Mouse (Mus musculus): ENCODE results near the gene Tmem132d. TPM values are rescaled to one million over a fixed set of nuclear protein-coding genes. Genes with fewer than 3 reads are reported as not detected.
"Not testable (repeated sequence)": the region's sequence is repeated elsewhere in the genome, so short reads cannot be mapped to it uniquely, and the experiment has no call there.

Gene Tmem132d
- polyA plus RNA-seq, 1 experiment from 2014 or later, result 0.63 TPM

- WGBS, result 74% methylated on average over 8 of the region's 8 CpGs
- no peaks in the 10 kb centered on the region for H3K4me1 ChIP-seq
These were observed 617.6 kb downstream of the Tmem132d start for GRCm38 (mm10) chr5:127815292-127815691.

GRCm38 (mm10) chr5:127807419-127807818 lies 625.5 kb downstream of the Tmem132d start:
- no peaks in the 10 kb centered on the region for H3K4me1 ChIP-seq
- H3K4me3 ChIP-seq, result no peak overlapping the region
- H3K9me3 ChIP-seq, result no peaks in the 10 kb centered on the region
- H3K9ac ChIP-seq, result no peak overlapping the region
- no peaks in the 10 kb centered on the region for H3K27me3 ChIP-seq
- H3K27ac ChIP-seq, result no peak overlapping the region
- ATAC-seq (ENCODE audit: insufficient number of reproducible peaks, low FRiP score, low TSS enrichment, low read depth), result no peak
- H3K36me3 ChIP-seq, result no peaks in the 10 kb centered on the region
- no peak overlapping the region for H3K4me2 ChIP-seq
- 87% methylated on average over 3 of the region's 3 CpGs for WGBS

More at GRCm38 (mm10) chr5:127815292-127815691, 617.6 kb downstream of the Tmem132d start:
- no peak overlapping the region for H3K9ac ChIP-seq
- no peaks in the 10 kb centered on the region for H3K36me3 ChIP-seq
- H3K27me3 ChIP-seq, result no peaks in the 10 kb centered on the region
- no peak overlapping the region for H3K4me2 ChIP-seq
- no peak overlapping the region for H3K4me3 ChIP-seq
- no peak overlapping the region for H3K27ac ChIP-seq
- H3K9me3 ChIP-seq, result no peaks in the 10 kb centered on the region
- ATAC-seq (ENCODE audit: insufficient number of reproducible peaks, low FRiP score, low TSS enrichment, low read depth), result no peak

GRCm38 (mm10) chr5:127806850-127807249 lies 626.0 kb downstream of the Tmem132d start:
- no peaks in the 10 kb centered on the region for H3K4me1 ChIP-seq
- no peaks in the 10 kb centered on the region for H3K36me3 ChIP-seq
- H3K9me3 ChIP-seq, result no peaks in the 10 kb centered on the region
- no peak overlapping the region for H3K4me3 ChIP-seq
- ATAC-seq (ENCODE audit: insufficient number of reproducible peaks, low FRiP score, low TSS enrichment, low read depth), result no peak
- no peak overlapping the region for H3K9ac ChIP-seq
- WGBS, result 84% methylated on average over 12 of the region's 12 CpGs
- H3K27me3 ChIP-seq, result no peaks in the 10 kb centered on the region
- no peak overlapping the region for H3K4me2 ChIP-seq
- H3K27ac ChIP-seq, result no peak overlapping the region

- no peak for ATAC-seq (ENCODE audit: insufficient number of reproducible peaks, low FRiP score, low TSS enrichment, low read depth)
- Histone ChIP-seq H3K27me3 (no peaks in the 10 kb centered on the region), H3K4me1 (no peaks in the 10 kb centered on the region), H3K36me3 (no peaks in the 10 kb centered on the region), H3K9me3 (no peaks in the 10 kb centered on the region), H3K4me2 (no peak overlapping the region), H3K9ac (no peak overlapping the region), H3K27ac (no peak overlapping the region), H3K4me3 (no peak overlapping the region)
- 61% methylated on average over 4 of the region's 4 CpGs for WGBS
These were observed 632.0 kb downstream of the Tmem132d start for GRCm38 (mm10) chr5:127800907-127801306.

- no peak overlapping the region for H3K4me2 ChIP-seq
- no peaks in the 10 kb centered on the region for H3K9me3 ChIP-seq
- no peak overlapping the region for H3K9ac ChIP-seq
- H3K4me3 ChIP-seq, result no peak overlapping the region
- ATAC-seq (ENCODE audit: insufficient number of reproducible peaks, low FRiP score, low TSS enrichment, low read depth), result no peak
- WGBS, result 58% methylated on average over 5 of the region's 5 CpGs
- no peaks in the 10 kb centered on the region for H3K4me1 ChIP-seq
- no peak overlapping the region for H3K27ac ChIP-seq
- no peaks in the 10 kb centered on the region for H3K36me3 ChIP-seq
- no peaks in the 10 kb centered on the region for H3K27me3 ChIP-seq
These were observed 651.7 kb downstream of the Tmem132d start for GRCm38 (mm10) chr5:127781221-127781620.

- Histone ChIP-seq H3K4me2 (no peak overlapping the region), H3K27me3 (no peaks in the 10 kb centered on the region), H3K36me3 (no peaks in the 10 kb centered on the region), H3K4me1 (no peaks in the 10 kb centered on the region), H3K9me3 (no peaks in the 10 kb centered on the region), H3K9ac (no peak overlapping the region), H3K27ac (no peak overlapping the region), H3K4me3 (no peak overlapping the region)
- no peak for ATAC-seq (ENCODE audit: insufficient number of reproducible peaks, low FRiP score, low TSS enrichment, low read depth)
- WGBS, result 62% methylated on average over 7 of the region's 7 CpGs
These were observed 657.1 kb downstream of the Tmem132d start for GRCm38 (mm10) chr5:127775749-127776148.

GRCm38 (mm10) chr5:127758576-127758975 lies 674.3 kb downstream of the Tmem132d start:
- H3K36me3 ChIP-seq, result no peaks in the 10 kb centered on the region
- H3K9me3 ChIP-seq, result no peaks in the 10 kb centered on the region
- H3K27me3 ChIP-seq, result no peaks in the 10 kb centered on the region
- H3K4me3 ChIP-seq, result no peak overlapping the region
- H3K4me2 ChIP-seq, result no peak overlapping the region
- ATAC-seq (ENCODE audit: insufficient number of reproducible peaks, low FRiP score, low TSS enrichment, low read depth), result no peak
- H3K4me1 ChIP-seq, result no peaks in the 10 kb centered on the region
- H3K9ac ChIP-seq, result no peak overlapping the region
- H3K27ac ChIP-seq, result no peak overlapping the region
- WGBS, result 61% methylated on average over 4 of the region's 4 CpGs

- H3K4me2 ChIP-seq, result no peak overlapping the region
- H3K4me1 ChIP-seq, result 0 out of 2 replicates have a peak, but pooled peaks cover 2% of the 10 kb centered on the region
- no peak overlapping the region for H3K4me3 ChIP-seq
- H3K36me3 ChIP-seq, result no peaks in the 10 kb centered on the region
- no peaks in the 10 kb centered on the region for H3K27me3 ChIP-seq
- no peak for ATAC-seq (ENCODE audit: insufficient number of reproducible peaks, low FRiP score, low TSS enrichment, low read depth)
- H3K27ac ChIP-seq, result no peak overlapping the region
- H3K9ac ChIP-seq, result no peak overlapping the region
- WGBS, result 80% methylated on average over 4 of the region's 4 CpGs
- H3K9me3 ChIP-seq, result no peaks in the 10 kb centered on the region
These were observed 676.0 kb downstream of the Tmem132d start for GRCm38 (mm10) chr5:127756671-127757423.

GRCm38 (mm10) chr5:127756011-127756410 lies 676.9 kb downstream of the Tmem132d start:
- Histone ChIP-seq H3K36me3 (no peaks in the 10 kb centered on the region), H3K4me2 (no peak overlapping the region), H3K27ac (no peak overlapping the region), H3K27me3 (no peaks in the 10 kb centered on the region), H3K4me3 (no peak overlapping the region), H3K4me1 (0 out of 2 replicates have a peak, but pooled peaks cover 4% of the 10 kb centered on the region), H3K9me3 (no peaks in the 10 kb centered on the region), H3K9ac (no peak overlapping the region)
- 87% methylated on average over 3 of the region's 3 CpGs for WGBS
- no peak for ATAC-seq (ENCODE audit: insufficient number of reproducible peaks, low FRiP score, low TSS enrichment, low read depth)

GRCm38 (mm10) chr5:127755594-127755993 lies 677.3 kb downstream of the Tmem132d start:
- no peak for ATAC-seq (ENCODE audit: insufficient number of reproducible peaks, low FRiP score, low TSS enrichment, low read depth)
- H3K4me3 ChIP-seq, result no peak overlapping the region
- no peak overlapping the region for H3K27ac ChIP-seq
- no peaks in the 10 kb centered on the region for H3K27me3 ChIP-seq
- H3K4me2 ChIP-seq, result no peak overlapping the region
- H3K9me3 ChIP-seq, result no peaks in the 10 kb centered on the region
- H3K36me3 ChIP-seq, result no peaks in the 10 kb centered on the region
- H3K4me1 ChIP-seq, result 0 out of 2 replicates have a peak, but pooled peaks cover 4% of the 10 kb centered on the region
- H3K9ac ChIP-seq, result no peak overlapping the region
- WGBS, result 61% methylated on average over 4 of the region's 4 CpGs

GRCm38 (mm10) chr5:127751262-127751975 lies 681.5 kb downstream of the Tmem132d start:
- no peak for ATAC-seq (ENCODE audit: insufficient number of reproducible peaks, low FRiP score, low TSS enrichment, low read depth)
- H3K4me3 ChIP-seq, result no peak overlapping the region
- 19% methylated on average over 20 of the region's 20 CpGs for WGBS
- no peaks in the 10 kb centered on the region for H3K36me3 ChIP-seq
- 0 out of 2 replicates have a peak, but pooled peaks cover 4% of the 10 kb centered on the region for H3K4me1 ChIP-seq
- H3K9ac ChIP-seq, result no peak overlapping the region
- H3K27ac ChIP-seq, result no peak overlapping the region
- H3K27me3 ChIP-seq, result no peaks in the 10 kb centered on the region
- no peaks in the 10 kb centered on the region for H3K9me3 ChIP-seq
- H3K4me2 ChIP-seq, result no peak overlapping the region

GRCm38 (mm10) chr5:127749540-127749939 lies 683.3 kb downstream of the Tmem132d start:
- not testable (repeated sequence) for H3K9ac ChIP-seq; H3K27ac ChIP-seq; ATAC-seq (ENCODE audit: insufficient number of reproducible peaks, low FRiP score, low TSS enrichment, low read depth); H3K4me3 ChIP-seq; H3K9me3 ChIP-seq; H3K4me1 ChIP-seq; H3K4me2 ChIP-seq; H3K27me3 ChIP-seq; H3K36me3 ChIP-seq
- WGBS, result 80% methylated on average over 3 of the region's 3 CpGs
